Mouse (Mus musculus) erythroblast, embryonic 14.5 days (primary cell): Measurements from ENCODE around the gene Sptb.

ENCODE experiments used
- GATA1 ChIP-seq: IDR thresholded peaks from 2 replicates; pipeline ENCODE4 v1.6.1; 2012; ENCODE audit warnings: low read length, inconsistent platforms, mixed read lengths
- TAL1 ChIP-seq: IDR thresholded peaks from 3 replicates; pipeline ENCODE4 v1.6.1; 2012; ENCODE audit warnings: low read length, inconsistent platforms, mixed read lengths

GRCm38 (mm10) chr12:76582841-76583240, 127.5 kb downstream of the Sptb start:
- TF ChIP-seq TAL1 (no peak), GATA1 (no peak)
